Mouse (Mus musculus) thymus, adult 18-20 months (tissue): ENCODE data around the gene Exoc2.

ENCODE experiments used
- DNase-seq, 2 experiments: peaks; one replicate each; pipeline ENCODE4 v3.0.0; 2022; ENCODE audit warnings: mixed read lengths in 2 of 2

Gene Exoc2

DNA sequence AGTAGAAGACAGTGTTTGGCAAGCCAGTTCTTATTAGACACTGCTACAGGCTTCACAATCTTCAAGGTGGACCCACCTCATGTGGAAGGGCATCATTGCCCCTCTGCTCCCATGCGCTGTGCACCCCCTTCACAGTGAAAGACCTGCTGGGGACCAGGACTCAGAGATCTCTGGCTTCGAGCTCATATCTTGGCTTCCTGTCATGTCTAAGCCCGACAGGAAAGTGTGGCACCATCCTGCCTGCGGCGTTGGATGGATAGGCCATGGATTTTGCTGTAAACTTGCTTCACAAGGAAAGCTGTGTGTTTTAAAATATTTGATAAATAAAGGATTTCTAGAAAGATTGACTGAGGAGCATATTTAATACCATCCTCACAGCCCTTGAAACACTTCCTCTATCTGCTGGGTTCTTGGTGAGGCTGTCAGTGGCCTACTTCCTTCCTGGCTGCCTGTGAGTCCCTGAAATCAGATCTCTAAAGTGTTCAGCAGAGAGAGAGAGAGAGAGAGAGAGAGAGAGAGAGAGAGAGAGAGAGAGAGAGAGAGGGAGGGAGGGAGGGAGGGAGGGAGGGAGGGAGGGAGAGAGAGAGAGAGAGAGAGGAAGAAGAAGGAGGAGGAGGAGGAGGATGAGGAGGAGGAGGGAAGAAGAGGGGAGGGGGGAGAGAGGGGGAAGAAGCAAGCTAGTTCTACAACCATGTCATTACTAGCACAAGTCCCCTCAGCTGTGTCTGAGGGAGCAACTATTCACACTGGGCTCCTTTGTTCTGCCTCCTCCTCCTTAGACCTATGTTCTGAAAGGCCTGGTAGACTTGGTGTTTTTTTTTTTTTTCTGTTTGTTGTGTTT is 207.0 kb downstream of the Exoc2 start:
- peak in 1 of 2 experiments; percentile 30 for DNase-seq

DNA sequence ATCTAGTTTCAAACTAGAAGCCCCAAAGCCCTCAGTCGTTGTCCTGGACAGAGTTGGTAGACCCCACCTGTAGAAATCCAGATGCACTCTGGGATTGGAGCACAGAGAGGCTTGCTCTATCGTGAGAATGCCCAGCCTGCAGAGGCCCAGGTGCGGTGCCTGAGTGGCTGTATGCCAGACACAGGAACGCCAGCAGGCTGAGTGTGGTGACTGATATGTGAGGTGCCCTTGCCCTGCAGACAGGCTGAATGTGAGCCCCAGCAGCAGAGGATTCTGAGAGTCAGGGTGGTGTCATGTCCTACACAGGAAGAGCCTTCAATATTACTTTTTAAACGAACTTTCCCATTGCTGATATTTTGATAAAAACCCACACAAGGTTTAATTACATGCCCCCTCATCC is 208.0 kb downstream of the Exoc2 start:
- DNase-seq: peak in 1 of 2 experiments; percentile 29

DNA sequence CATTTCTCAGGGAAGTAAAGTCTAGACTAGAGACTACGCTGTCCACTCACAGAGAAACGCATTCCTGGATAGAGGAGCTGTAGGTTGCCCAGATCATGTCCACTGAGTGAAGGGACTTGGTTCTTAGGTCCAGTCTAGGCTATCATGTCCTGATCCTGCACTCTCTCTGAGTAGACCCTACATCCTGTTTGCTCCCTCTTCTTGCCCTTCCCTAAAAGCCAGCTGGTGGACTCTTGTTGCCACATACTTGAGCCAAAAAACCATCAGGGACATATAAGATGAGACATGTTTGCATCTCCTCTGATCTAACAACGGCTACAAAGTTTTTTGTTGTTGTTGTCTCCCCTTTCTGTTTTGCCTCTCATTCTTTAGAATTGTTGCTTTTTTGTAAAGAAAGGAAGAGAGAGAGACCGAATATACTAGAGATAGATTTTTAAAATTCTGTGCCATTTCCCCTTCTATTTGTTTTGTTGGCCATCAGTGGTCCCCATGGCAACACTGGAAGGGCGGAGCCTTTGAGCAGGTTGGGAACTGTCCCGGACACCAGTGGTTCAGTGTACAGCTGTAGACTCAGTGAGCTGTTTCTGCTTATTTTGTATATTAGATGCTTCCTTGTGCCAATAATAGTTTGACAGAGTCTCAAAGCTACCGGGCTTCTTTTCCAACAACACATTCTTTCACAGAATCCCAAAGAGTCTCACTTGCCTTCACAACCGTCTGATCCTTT is 209.7 kb downstream of the Exoc2 start:
- DNase-seq: peak in 1 of 2 experiments; percentile 6
